Mouse (Mus musculus): ENCODE data around the gene H2-M10.2. TPM values are rescaled to one million over a fixed set of nuclear protein-coding genes. Genes with fewer than 3 reads are reported as not detected.
"Not testable (repeated sequence)": the region's sequence is repeated elsewhere in the genome, so short reads cannot be mapped to it uniquely, and the experiment has no call there.

The H2-M10.2 gene
- total RNA-seq, 2 experiments from 2014 or later: not detected

DNA sequence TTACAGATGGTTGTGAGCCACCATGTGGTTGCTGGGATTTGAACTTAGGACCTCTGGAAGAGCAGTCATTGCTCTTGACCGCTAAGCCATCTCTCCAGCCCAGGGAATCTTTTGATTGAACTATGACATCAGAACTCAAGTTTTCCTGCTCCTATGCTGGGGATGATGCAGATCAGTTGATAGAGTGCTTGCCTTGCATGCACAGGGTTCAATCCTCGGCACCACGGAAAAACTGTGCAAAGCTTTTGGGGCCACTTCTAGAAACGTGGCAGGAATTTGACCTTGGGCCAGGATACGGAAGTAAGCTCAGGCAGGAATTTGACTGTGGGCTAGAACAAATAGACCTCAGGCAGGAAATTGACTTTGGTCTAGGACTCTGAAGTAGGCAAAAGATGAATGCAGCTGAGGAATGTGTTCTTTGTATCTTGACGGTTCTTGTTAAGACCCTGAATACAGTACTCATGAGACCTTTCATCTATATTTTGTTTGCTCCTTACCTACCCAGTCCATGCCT lies 33.1 kb downstream of the H2-M10.2 start:
- no peak for DNase-seq (ENCODE audit: low spot score in 2 of 2)

- no peak for DNase-seq (ENCODE audit: low spot score in 2 of 2)
Observed at GRCm38 (mm10) chr17:36252250-36252876, 33.9 kb downstream of the H2-M10.2 start.

DNA sequence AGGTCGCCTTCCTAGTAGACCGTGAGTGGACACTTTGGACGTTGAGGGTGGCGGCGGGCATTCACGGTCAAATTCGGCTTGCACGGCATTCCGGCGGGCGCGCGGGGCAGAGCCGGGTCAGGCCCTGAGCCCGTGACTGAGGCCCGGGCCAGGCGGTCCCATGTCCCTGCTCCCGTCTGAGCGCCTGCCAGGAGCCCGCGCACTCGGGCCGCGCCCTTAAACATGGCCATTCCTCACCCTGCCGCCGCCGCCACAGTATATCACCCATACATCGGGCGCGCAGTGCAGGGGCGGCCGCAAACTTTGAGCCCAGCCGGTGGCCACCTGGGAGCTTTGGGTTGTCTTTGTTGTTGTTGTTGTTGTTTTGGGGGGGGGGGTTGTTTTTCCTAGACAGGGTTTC lies 37.4 kb downstream of the H2-M10.2 start:
- no peak for DNase-seq (ENCODE audit: low spot score in 2 of 2)

- no peak for DNase-seq (ENCODE audit: low spot score in 2 of 2)
Observed at GRCm38 (mm10) chr17:36245741-36246140, 40.5 kb downstream of the H2-M10.2 start.

DNA sequence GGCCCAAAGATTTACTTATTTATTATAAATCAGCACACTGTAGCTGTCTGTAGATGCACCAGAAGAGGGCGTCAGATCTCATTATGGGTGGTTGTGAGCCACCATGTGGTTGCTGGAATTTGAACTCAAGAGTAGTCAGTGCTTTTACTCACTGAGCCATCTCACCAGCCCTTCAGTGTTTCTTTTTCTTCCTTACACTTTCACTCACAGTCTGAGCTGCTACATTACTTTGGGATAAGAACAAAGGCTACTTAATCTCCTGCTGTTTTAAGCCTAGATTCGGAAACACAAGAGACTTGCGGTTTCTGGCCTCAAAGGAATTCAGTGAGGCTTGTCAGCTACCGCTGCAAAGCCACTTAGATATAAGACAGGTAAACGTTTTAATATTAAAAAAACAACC lies 42.3 kb downstream of the H2-M10.2 start:
- DNase-seq (ENCODE audit: low spot score in 2 of 2): no peak

DNA sequence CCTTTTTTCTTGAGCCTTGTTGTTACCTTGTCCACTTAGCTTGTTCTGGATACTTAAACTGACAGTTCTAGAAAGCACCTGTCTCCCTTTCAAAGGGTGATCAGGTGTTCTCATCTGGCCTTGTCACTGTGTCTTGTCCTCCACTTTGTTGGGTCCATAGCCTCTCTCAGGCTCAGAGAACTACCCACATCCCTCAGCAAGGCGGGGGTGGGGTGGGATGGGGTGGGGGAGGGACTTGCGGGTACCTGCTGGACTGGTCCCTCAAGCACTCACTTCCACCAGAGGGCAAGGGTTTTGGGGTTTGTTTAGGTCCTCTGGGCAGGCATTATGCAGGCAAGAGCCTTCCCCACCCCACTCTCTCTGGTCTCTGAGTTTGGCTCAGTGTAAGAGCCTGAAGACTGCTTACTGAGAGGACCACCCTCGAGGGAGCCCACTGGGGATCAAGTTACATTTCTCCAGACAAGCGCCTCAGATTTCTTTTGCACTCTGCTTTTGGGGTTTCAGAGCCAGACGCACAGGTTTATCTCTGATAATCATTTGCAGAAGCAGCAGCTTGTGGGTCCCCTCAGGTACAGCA lies 45.6 kb downstream of the H2-M10.2 start:
- DNase-seq (ENCODE audit: low spot score in 2 of 2): no peak

DNA sequence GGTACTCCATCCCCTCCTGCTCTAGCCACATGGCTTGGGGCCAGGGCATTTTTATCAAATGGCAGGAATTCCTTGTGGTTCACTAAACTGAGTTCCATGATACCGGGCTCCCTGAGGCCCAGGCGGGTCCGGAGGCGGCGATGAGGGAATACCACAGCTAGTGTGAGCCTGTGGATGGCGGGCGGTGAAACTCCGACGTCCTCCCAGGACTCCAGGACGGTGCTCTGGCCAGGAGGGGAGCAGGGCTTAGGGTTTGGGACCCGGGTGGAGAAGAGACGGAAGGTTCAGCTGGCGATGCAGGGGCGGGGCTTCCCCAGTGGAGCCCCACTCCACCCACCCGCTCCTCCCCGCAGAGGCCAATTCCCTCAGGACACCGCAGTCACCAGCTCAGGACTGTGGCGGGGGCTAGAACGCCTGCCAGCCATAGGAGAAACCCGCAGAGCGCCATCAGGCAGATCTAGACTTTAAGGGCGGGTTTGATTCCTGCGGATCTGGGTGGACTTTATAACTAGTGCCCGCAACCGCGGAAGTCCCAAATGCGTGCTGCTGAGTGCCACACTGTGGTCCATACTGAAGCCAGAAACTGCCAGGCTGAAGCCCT lies 48.9 kb downstream of the H2-M10.2 start:
- no peak for DNase-seq (ENCODE audit: low spot score in 2 of 2)

DNA sequence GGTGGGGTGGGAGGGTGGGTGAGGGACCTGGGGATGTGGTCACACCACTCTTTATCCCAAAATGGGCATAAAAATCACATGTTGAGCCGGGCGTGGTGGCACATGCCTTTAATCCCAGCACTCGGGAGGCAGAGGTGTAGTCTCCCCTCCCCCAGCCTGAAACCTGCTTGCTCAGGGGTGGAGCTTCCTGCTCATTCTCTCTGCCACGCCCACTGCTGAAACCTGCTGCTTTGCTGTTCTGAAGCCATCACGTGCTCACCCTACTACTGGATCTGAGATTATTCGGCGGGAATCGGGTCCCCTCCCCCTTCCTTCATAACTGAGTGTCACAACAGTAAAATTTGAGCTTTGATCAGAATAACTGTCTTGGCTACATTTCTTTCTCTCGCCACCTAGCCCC lies 51.0 kb downstream of the H2-M10.2 start:
- not testable (repeated sequence) for DNase-seq (ENCODE audit: low spot score in 2 of 2)

Other genes starting within 250 kb of the H2-M10.2 start
- gene H2-T22, start 243.7 kb downstream of the H2-M10.2 start, total RNA-seq (2021): 1 to 10 TPM; 9.1 to 9.2 TPM
- not detected for gene Gm6034, start 243.5 kb downstream of the H2-M10.2 start, total RNA-seq (2021)
- gene Gm11127, start 228.1 kb downstream of the H2-M10.2 start, total RNA-seq (2021): under 1 TPM; 0.31 to 0.32 TPM
- gene Gm19684, start 164.8 kb downstream of the H2-M10.2 start, total RNA-seq (2021): not detected
- not detected for gene Gm7030, start 157.1 kb downstream of the H2-M10.2 start, total RNA-seq (2021)
- gene Gm8909, start 118.0 kb downstream of the H2-M10.2 start, total RNA-seq (2021): not detected
- gene H2-T3, start 96.2 kb downstream of the H2-M10.2 start, total RNA-seq (2021): not detected
- gene Rpp21, start 28.4 kb downstream of the H2-M10.2 start, total RNA-seq (2021): 10 to 100 TPM; 44.0 to 47.0 TPM
- gene Trim39, start 14.2 kb downstream of the H2-M10.2 start, total RNA-seq (2021): 10 to 100 TPM; 20.4 to 21.4 TPM
- not detected for gene H2-M10.1, start 39.7 kb upstream of the H2-M10.2 start, total RNA-seq (2021)
- not detected for gene H2-M10.3, start 81.9 kb upstream of the H2-M10.2 start, total RNA-seq (2021)
- gene H2-M10.4, start 175.8 kb upstream of the H2-M10.2 start, total RNA-seq (2021): not detected